In genomic region chr4:73772028-73772427, GRCm38 (mm10) we compare ENCODE assay signal across 16 mouse cellular contexts.
"Had no signal": no experiment of that assay in that cellular context is flagged by ENCODE, and none has a peak within 500 bp of the region (broad histone marks: within the 10 kb centered on the region; RNA-seq: fewer than 3 reads in every experiment).

No protein-coding gene starts in this region.

- H3K9ac ChIP-seq: neural tube, embryonic 12.5 days; neural tube, embryonic 13.5 days; neural tube, embryonic 15.5 days; stomach, embryonic 15.5 days had no signal

- H3K4me1 ChIP-seq: neural tube, embryonic 12.5 days; neural tube, embryonic 13.5 days; neural tube, embryonic 15.5 days; stomach, embryonic 15.5 days had no signal

- DNase-seq: right cerebral cortex, adult 18-20 months; right cerebral cortex, postnatal 14 days; right cerebral cortex, postnatal 25 days; right cerebral cortex, postnatal 4 days; spleen, adult 18-20 months; thymus, adult 18-20 months; thymus, adult 2 months; thymus, postnatal 14 days; thymus, postnatal 25 days; thymus, postnatal 36 days; thymus, postnatal 4 days had no signal

- H3K4me2 ChIP-seq: neural tube, embryonic 12.5 days; neural tube, embryonic 13.5 days; neural tube, embryonic 15.5 days; stomach, embryonic 15.5 days had no signal

- H3K9me3 ChIP-seq: neural tube, embryonic 12.5 days; neural tube, embryonic 13.5 days; neural tube, embryonic 15.5 days; stomach, embryonic 15.5 days had no signal

- H3K27ac ChIP-seq: neural tube, embryonic 12.5 days; neural tube, embryonic 13.5 days; neural tube, embryonic 15.5 days; stomach, embryonic 15.5 days; stomach, postnatal 0 days had no signal

- H3K27me3 ChIP-seq: neural tube, embryonic 12.5 days; neural tube, embryonic 13.5 days; neural tube, embryonic 15.5 days; stomach, embryonic 15.5 days had no signal

- H3K4me3 ChIP-seq: neural tube, embryonic 12.5 days; neural tube, embryonic 13.5 days; neural tube, embryonic 15.5 days; stomach, embryonic 15.5 days had no signal

- H3K36me3 ChIP-seq: neural tube, embryonic 12.5 days; neural tube, embryonic 13.5 days; neural tube, embryonic 15.5 days; stomach, embryonic 15.5 days had no signal
